Mouse (Mus musculus) limb, embryonic 15.5 days (tissue): ENCODE measurements around the gene Arnt2. TPM values are rescaled to one million over a fixed set of nuclear protein-coding genes. Genes with fewer than 3 reads are reported as not detected.
A peak's percentile ranks its signal among the peaks of the same experiment; 100 is the strongest.

Experiments
- ATAC-seq: fragments of 200-750 bp; cut with Nextera tagmentation; 2 replicates; pipeline ENCODE4 v1.8.0; 2017; ENCODE audit warnings: low read depth, moderate TSS enrichment; ENCODE audit not compliant: insufficient number of reproducible peaks, low FRiP score, low TSS enrichment
- H3K27ac ChIP-seq: fragments of 300-500 bp; sonication (generic); 2 replicates; pipeline ENCODE4 v1.5.1; 2015; ENCODE audit warnings: moderate library complexity, mild to moderate bottlenecking, inconsistent platforms
- H3K27me3 ChIP-seq: fragments of 300-500 bp; sonication (generic); 2 replicates; pipeline ENCODE4 v1.6.1; 2015; ENCODE audit warnings: inconsistent platforms
- H3K36me3 ChIP-seq: fragments of 300-500 bp; sonication (generic); 2 replicates; pipeline ENCODE4 v1.6.1; 2015; ENCODE audit warnings: inconsistent platforms
- H3K4me1 ChIP-seq: fragments of 300-500 bp; sonication (generic); 2 replicates; pipeline ENCODE4 v1.6.1; 2015; ENCODE audit warnings: inconsistent platforms
- H3K4me2 ChIP-seq: fragments of 300-500 bp; sonication (generic); 2 replicates; pipeline ENCODE4 v1.6.1; 2015; ENCODE audit warnings: mild to moderate bottlenecking, inconsistent platforms
- H3K4me3 ChIP-seq: fragments of 300-500 bp; sonication (generic); 2 replicates; pipeline ENCODE4 v1.5.1; 2015; ENCODE audit warnings: mild to moderate bottlenecking, inconsistent platforms
- H3K9ac ChIP-seq: fragments of 300-500 bp; sonication (generic); 2 replicates; pipeline ENCODE4 v1.6.1; 2015; ENCODE audit warnings: inconsistent platforms
- H3K9me3 ChIP-seq: fragments of 300-500 bp; sonication (generic); 2 replicates; pipeline ENCODE4 v1.6.1; 2016; ENCODE audit warnings: inconsistent platforms
- WGBS: fragments of 180-500 bp; shearing (Covaris S2); methylation state at CpG from one replicate; pipeline ENCODE4 v1.1.7; 2015; 5-methylcytosine and 5-hydroxymethylcytosine counted together
- polyA plus RNA-seq: library from polyadenylated mRNA; unstranded; fragments of >200 nt; fragmentation: Nextera tagmentation; extraction: Ambion mirVana; gene quantifications from 2 replicates; pipeline ENCODE4 v1.2.1, GENCODE M21; 2015

Gene Arnt2
- polyA plus RNA-seq, 1 experiment from 2014 or later = 7.3 TPM

DNA sequence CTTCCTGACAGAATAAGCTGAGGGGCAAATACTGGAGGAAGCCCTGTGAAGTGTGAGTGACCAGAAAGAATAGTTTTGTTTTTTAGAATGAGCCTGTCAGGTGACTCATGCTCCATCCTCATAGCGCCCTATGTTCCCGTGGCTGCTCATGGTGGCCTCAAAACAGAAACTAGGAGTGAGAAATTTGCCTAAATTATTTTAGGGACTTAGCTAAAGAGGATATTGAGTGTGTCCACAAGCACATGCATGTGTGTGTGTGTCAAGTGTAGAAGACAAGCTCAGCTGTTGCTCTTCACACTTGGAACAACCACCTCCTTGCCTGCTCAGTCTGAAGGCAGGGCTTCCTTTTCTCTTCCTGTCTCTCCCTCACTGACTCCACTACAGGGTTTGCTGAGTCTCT lies 158.3 kb downstream of the Arnt2 start:
- H3K4me1 ChIP-seq = peaks cover 7% of the 10 kb centered on the region; the same call in 1 of the 2 replicates
- no peak overlapping the region for H3K9ac ChIP-seq
- H3K27me3 ChIP-seq = no peaks in the 10 kb centered on the region
- ATAC-seq = no peak
- H3K4me2 ChIP-seq = no peak overlapping the region
- 89% methylated on average over 2 of the region's 2 CpGs for WGBS
- H3K9me3 ChIP-seq = no peaks in the 10 kb centered on the region
- H3K4me3 ChIP-seq = no peak overlapping the region
- H3K27ac ChIP-seq = no peak overlapping the region
- H3K36me3 ChIP-seq = 0 out of 2 replicates have a peak, but pooled peaks cover 3% of the 10 kb centered on the region

DNA sequence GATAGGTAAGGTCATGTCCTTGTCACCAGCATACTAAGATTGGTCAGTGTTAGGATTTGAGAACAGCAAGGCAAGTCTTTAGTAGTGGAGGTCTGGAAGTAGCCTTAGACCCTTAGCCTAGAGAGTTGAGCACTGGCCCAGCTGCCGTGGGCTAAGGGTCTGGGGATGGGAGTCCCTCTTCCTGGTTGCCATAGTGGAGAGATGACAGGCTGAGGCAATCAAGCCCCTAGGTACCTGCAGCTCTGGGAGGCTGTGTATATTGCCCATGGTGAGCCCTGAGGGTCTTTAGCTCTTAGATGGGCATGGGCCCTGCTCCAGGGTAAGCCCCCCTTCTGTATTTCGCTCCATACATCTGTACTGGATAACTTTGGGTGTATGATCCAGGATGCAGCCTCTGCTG lies 159.2 kb downstream of the Arnt2 start:
- WGBS = 92% methylated on average over 2 of the region's 2 CpGs
- Histone ChIP-seq H3K27ac (no peak overlapping the region), H3K4me2 (no peak overlapping the region), H3K27me3 (no peaks in the 10 kb centered on the region), H3K4me1 (peaks cover 7% of the 10 kb centered on the region; the same call in 1 of the 2 replicates), H3K36me3 (0 out of 2 replicates have a peak, but pooled peaks cover 3% of the 10 kb centered on the region), H3K4me3 (no peak overlapping the region), H3K9ac (no peak overlapping the region), H3K9me3 (no peaks in the 10 kb centered on the region)
- no peak for ATAC-seq

DNA sequence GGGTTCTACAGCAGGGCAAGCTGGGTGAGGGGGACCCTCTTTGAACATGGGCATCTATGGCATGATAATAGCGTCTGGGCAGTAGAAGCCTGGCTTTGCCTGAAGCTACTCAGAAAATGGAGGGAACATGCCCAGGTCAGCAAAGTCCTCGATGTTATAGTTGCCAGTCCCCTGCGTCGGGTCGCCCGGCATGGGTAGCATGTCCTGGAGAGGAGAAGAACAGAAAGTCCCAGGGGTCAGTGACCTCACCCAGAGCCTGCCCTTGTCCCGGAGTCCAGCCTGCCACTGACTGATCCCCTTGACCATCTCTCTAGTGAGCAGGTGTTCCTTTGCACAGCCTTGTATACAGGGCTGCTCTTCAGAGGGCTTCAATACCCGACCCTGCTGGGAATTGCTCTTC lies 160.0 kb downstream of the Arnt2 start:
- Histone ChIP-seq H3K4me1 (peaks cover 7% of the 10 kb centered on the region; the same call in 1 of the 2 replicates), H3K27ac (no peak overlapping the region), H3K4me3 (no peak overlapping the region), H3K27me3 (no peaks in the 10 kb centered on the region), H3K4me2 (no peak overlapping the region), H3K9ac (no peak overlapping the region), H3K9me3 (no peaks in the 10 kb centered on the region), H3K36me3 (0 out of 2 replicates have a peak, but pooled peaks cover 3% of the 10 kb centered on the region)
- WGBS = 82% methylated on average over 8 of the region's 8 CpGs
- ATAC-seq = no peak

DNA sequence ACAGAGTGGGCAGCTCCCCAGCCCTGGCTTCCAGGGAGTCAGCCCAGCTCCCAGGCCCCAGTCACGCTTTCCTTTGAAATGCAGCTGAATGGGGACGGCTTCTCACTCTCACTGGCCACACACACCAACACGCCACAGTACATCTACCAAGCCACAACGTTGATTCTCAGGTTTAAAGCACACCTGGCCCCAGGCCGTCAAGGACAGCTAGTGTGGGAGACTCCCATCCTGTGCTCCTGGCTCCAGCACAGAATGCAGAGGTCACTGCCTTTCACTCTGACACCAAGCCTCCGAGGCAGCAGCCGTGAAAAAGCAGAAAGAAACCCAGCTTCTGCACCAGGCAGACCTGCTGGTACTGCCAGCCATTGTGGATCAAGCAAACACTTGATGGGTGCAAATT lies 160.6 kb downstream of the Arnt2 start:
- H3K27ac ChIP-seq = no peak overlapping the region
- H3K4me2 ChIP-seq = no peak overlapping the region
- no peak for ATAC-seq
- H3K9me3 ChIP-seq = no peaks in the 10 kb centered on the region
- H3K4me3 ChIP-seq = no peak overlapping the region
- H3K4me1 ChIP-seq = peaks cover 7% of the 10 kb centered on the region; the same call in 1 of the 2 replicates
- WGBS = 53% methylated on average over 7 of the region's 7 CpGs
- H3K9ac ChIP-seq = no peak overlapping the region
- no peaks in the 10 kb centered on the region for H3K27me3 ChIP-seq
- no peaks in the 10 kb centered on the region for H3K36me3 ChIP-seq

DNA sequence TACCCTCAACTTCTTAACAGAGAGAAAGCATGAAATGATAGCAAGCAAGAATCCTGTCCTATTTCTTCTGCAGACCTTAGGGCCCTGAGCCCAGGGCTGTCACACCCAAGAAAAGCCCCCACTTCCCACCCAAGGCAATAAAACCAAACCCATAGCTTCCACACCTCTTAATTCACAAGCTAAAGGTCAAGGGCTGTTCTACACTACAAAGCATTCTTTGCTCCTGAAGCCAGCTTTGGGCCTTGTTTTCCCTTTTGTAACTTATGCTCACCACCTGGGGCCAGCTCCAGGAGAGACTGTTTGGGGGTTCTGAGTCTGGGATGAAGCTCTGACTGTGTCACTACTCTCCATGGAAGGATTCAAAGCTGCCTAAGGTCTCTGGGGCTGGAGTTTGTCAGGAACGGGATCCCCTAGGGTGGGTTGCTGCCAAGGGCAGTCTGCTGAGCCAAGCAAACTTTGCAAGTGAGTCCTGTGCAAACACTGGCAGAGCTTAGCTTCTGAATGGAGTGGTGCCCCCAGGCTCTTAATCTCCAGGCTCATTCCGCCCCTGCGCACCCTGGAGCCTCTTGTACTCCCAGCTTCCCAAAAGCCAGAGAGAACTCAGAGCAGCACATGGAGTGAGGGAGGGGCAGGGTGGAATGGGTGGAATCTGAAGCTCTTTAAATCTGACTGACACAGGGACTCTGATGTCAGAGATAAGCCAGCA lies 161.9 kb downstream of the Arnt2 start:
- H3K9ac ChIP-seq = no peak overlapping the region
- no peaks in the 10 kb centered on the region for H3K9me3 ChIP-seq
- no peaks in the 10 kb centered on the region for H3K27me3 ChIP-seq
- H3K36me3 ChIP-seq = no peaks in the 10 kb centered on the region
- H3K4me3 ChIP-seq = no peak overlapping the region
- peaks cover 7% of the 10 kb centered on the region; the same call in 1 of the 2 replicates for H3K4me1 ChIP-seq
- H3K27ac ChIP-seq = no peak overlapping the region
- H3K4me2 ChIP-seq = no peak overlapping the region
- ATAC-seq = no peak
- 33% methylated on average over 3 of the region's 3 CpGs for WGBS

DNA sequence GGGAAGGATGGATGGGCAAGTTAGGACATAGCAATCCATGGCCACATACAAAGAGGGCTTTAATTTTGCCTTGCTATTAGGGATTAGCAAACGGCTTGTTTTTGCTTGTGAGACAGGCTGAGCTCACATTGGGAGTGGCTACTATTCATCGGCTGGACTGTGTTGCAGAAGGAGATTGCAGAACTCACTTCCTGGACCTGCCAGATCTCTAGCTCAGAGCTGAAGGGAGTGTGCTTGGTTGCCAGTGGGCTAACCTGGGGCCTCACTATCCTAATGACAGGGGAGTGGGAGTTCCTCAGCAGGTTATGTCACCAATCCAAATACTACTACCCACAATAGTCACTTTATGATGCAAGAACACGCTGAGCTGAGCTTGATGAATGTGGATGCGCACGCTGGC lies 163.1 kb downstream of the Arnt2 start:
- no peak overlapping the region for H3K27ac ChIP-seq
- H3K4me1 ChIP-seq = peaks cover 7% of the 10 kb centered on the region; the same call in 1 of the 2 replicates
- H3K9ac ChIP-seq = no peak overlapping the region
- no peaks in the 10 kb centered on the region for H3K27me3 ChIP-seq
- H3K9me3 ChIP-seq = no peaks in the 10 kb centered on the region
- H3K36me3 ChIP-seq = no peaks in the 10 kb centered on the region
- H3K4me2 ChIP-seq = no peak overlapping the region
- WGBS = 86% methylated on average over 5 of the region's 5 CpGs
- no peak for ATAC-seq
- no peak overlapping the region for H3K4me3 ChIP-seq

DNA sequence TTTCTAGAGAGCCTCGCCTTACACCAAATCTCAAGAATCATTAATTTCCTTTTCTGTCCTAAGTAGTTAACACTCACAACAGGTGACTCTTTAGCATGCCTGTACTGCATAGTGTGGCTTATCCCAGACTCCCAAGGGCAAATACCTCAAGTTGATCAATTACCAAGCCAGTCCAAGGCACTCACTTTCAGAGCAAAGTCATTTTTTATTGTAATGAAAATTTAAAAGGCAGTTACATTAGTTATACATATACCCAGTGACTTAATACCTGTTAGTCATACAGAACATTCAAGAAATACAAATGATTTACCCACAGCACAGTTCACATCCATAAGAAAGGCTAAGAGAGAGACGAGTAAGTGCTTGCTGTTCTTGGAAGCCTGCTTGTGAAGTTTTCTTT lies 163.9 kb downstream of the Arnt2 start:
- Histone ChIP-seq H3K4me1 (peaks cover 7% of the 10 kb centered on the region; the same call in 1 of the 2 replicates), H3K9me3 (no peaks in the 10 kb centered on the region), H3K4me2 (no peak overlapping the region), H3K9ac (no peak overlapping the region), H3K27ac (no peak overlapping the region), H3K36me3 (no peaks in the 10 kb centered on the region), H3K4me3 (no peak overlapping the region), H3K27me3 (no peaks in the 10 kb centered on the region)
- ATAC-seq = no peak
- WGBS = 67% methylated on average over 2 of the region's 2 CpGs

DNA sequence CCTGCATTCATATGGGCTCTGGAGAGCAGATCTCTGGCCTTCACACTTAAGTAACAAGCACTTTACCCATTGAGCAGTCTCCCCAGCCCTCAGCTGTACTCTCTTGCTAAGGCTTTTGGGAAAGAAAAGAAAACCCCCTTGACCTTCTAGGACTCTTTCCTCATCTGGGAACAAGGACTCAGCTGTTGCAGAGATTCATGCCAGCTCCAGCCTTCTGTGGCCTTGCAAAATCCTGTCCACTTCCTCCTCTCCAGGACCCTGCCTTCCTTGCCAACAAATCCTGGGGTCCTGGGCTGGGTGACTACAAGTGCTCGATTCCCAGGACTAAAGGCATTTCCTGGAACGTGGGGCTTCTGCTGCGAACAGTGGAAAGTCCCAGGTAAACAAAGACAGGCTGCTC lies 169.6 kb downstream of the Arnt2 start:
- WGBS = 62% methylated on average over 3 of the region's 3 CpGs

DNA sequence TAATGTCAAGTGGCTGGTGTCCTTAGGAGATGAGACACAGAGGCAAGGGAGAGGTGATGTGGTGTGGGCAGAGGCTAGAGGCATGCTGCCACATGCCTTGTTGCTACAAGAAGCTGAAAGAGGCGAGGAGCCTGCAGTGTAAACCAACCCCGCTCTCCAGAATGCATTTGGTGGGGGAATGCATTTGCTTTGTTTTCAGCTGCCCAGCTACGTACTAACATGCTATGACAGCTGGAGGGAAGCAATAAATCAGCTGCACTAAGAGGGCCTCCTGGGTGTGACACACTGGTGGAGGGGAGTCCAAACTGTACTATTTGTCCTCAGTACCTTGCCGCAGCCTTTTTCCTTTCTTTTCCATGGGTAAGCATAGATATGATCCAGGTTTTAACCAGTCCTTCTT lies 172.3 kb downstream of the Arnt2 start:
- Histone ChIP-seq H3K4me2 (no peak overlapping the region), H3K9ac (no peak overlapping the region), H3K27me3 (no peaks in the 10 kb centered on the region), H3K36me3 (no peaks in the 10 kb centered on the region), H3K27ac (peak overlapping the region; percentile 30; the same call in 1 of the 2 replicates), H3K4me3 (no peak overlapping the region), H3K4me1 (0 out of 2 replicates have a peak, but pooled peaks cover 5% of the 10 kb centered on the region), H3K9me3 (no peaks in the 10 kb centered on the region)
- no peak for ATAC-seq
- 56% methylated on average over 4 of the region's 4 CpGs for WGBS

More for the DNA sequence above, 169.6 kb downstream of the Arnt2 start:
- H3K27ac ChIP-seq = no peak overlapping the region
- no peak for ATAC-seq
- no peak overlapping the region for H3K4me3 ChIP-seq
- H3K4me1 ChIP-seq = 0 out of 2 replicates have a peak, but pooled peaks cover 5% of the 10 kb centered on the region
- no peak overlapping the region for H3K4me2 ChIP-seq
- no peaks in the 10 kb centered on the region for H3K36me3 ChIP-seq
- H3K9me3 ChIP-seq = no peaks in the 10 kb centered on the region
- H3K27me3 ChIP-seq = no peaks in the 10 kb centered on the region
- no peak overlapping the region for H3K9ac ChIP-seq

DNA sequence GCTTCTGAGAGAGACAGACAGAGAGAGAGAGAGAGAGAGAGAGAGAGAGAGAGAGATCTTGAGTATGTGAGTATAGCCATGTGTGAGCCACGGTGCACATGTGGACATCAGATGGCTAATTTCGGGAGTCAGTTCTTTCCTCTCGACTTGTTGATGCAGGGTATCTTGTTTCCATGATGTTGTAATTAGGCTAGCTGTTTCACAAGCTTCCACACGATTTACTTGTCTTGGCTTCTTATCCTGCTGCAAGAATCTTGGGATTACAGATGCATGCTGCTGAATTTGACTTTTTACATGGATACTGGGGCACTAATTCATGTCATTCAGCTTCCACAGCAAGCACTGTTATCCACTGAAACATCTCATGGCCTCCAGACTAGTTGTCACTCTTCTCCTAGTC lies 178.6 kb downstream of the Arnt2 start:
- 0 out of 2 replicates have a peak, but pooled peaks cover 2% of the 10 kb centered on the region for H3K4me1 ChIP-seq
- H3K27ac ChIP-seq = no peak overlapping the region
- no peak overlapping the region for H3K9ac ChIP-seq
- H3K9me3 ChIP-seq = no peaks in the 10 kb centered on the region
- H3K36me3 ChIP-seq = no peaks in the 10 kb centered on the region
- no peak overlapping the region for H3K4me2 ChIP-seq
- no peaks in the 10 kb centered on the region for H3K27me3 ChIP-seq
- no peak for ATAC-seq
- no peak overlapping the region for H3K4me3 ChIP-seq
- 20% methylated on average over 4 of the region's 4 CpGs for WGBS

DNA sequence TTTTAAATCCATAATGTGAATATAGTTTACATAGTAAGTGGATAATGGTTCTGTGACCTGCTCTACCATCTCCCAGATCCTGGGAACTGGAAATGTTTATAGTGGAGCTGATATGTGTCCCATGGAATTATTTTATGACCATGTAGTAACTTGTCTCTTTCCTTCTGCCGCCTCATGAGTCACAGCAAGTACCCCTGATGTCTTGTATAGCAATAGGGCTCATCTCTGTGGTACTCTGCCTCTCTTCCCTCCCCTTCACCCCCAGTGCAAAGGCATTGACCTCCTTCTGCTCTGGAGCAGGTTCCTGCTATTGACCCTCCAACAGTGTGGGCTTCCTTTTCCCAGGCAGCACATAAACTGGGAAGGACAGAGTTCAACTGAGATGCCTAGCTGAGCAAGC lies 182.3 kb downstream of the Arnt2 start:
- ATAC-seq = no peak
- Histone ChIP-seq H3K4me2 (no peak overlapping the region), H3K9me3 (no peaks in the 10 kb centered on the region), H3K36me3 (no peaks in the 10 kb centered on the region), H3K27me3 (no peaks in the 10 kb centered on the region), H3K27ac (no peak overlapping the region), H3K4me1 (0 out of 2 replicates have a peak, but pooled peaks cover 2% of the 10 kb centered on the region), H3K4me3 (no peak overlapping the region), H3K9ac (no peak overlapping the region)
- WGBS = 56% methylated on average over 1 of the region's 1 CpGs

DNA sequence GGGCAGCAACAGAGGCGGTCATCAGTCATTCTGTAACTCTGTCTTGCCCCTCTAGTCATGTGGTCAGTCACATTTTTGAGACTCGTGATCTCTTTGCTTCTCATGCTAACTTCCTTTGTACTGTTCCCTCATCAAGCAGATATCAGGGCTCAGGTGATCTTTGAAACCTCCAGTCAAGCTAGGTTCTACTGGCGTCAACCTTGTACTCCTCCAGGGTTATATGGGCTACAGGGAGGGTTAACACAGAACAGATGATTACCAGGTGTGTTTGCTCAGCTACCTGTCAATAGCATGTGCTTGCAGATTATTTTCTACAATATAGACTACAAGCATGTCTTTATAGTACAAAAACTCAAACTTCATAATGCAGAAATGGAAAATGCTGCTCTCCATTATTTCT lies 183.1 kb downstream of the Arnt2 start:
- Histone ChIP-seq H3K4me3 (no peak overlapping the region), H3K9me3 (no peaks in the 10 kb centered on the region), H3K4me1 (0 out of 2 replicates have a peak, but pooled peaks cover 2% of the 10 kb centered on the region), H3K4me2 (no peak overlapping the region), H3K27ac (no peak overlapping the region), H3K9ac (no peak overlapping the region), H3K36me3 (no peaks in the 10 kb centered on the region), H3K27me3 (no peaks in the 10 kb centered on the region)
- 77% methylated on average over 3 of the region's 3 CpGs for WGBS
- ATAC-seq = no peak
